Mouse (Mus musculus): ENCODE measurements around the gene Tomt. TPM values are rescaled to one million over a fixed set of nuclear protein-coding genes. Genes with fewer than 3 reads are reported as not detected.
"Not testable (repeated sequence)": the region's sequence is repeated elsewhere in the genome, so short reads cannot be mapped to it uniquely, and the experiment has no call there.

Tomt gene
- polyA plus RNA-seq (2014; fragmentation: Nextera tagmentation; extraction: Ambion mirVana): 0.18 and 0.36 TPM in 2 replicates

GRCm38 (mm10) chr7:101906287-101906681 lies at the start of gene Tomt:
Tomt (minus strand) TSS chr7:101906359.
- ATAC-seq: no peak

GRCm38 (mm10) chr7:101955862-101956261 lies 49.7 kb upstream of the Tomt start:
- Histone ChIP-seq H3K27me3 (replicated peaks; ENCODE audit: control insufficient read depth, insufficient read depth, low read length) (no peaks in the 10 kb centered on the region), H3K4me3 (ENCODE audit: low read depth, low read length) (no peak overlapping the region), H3K36me3 (ENCODE audit: control insufficient read depth, insufficient read depth, low read length) (no peaks in the 10 kb centered on the region), H3K9ac (ENCODE audit: low read length) (no peak overlapping the region), H3K4me2 (ENCODE audit: low read length) (no peak overlapping the region), H3K27ac (ENCODE audit: low read depth, low read length) (no peak overlapping the region), H3K9me3 (replicated peaks; ENCODE audit: control insufficient read depth, low read length) (no peaks in the 10 kb centered on the region), H3K4me1 (ENCODE audit: control insufficient read depth, insufficient read depth, low read length) (no peaks in the 10 kb centered on the region)
- ATAC-seq: no peak
- DNase-seq (ENCODE audit: low spot score): no peak
- WGBS: 59% methylated on average over 4 of the region's 4 CpGs

More at GRCm38 (mm10) chr7:101906287-101906681, at the start of gene Tomt:
- H3K4me2 ChIP-seq (ENCODE audit: low read length): peak within 1 kb of the TSS; percentile 80
- peaks cover 17% of the 10 kb centered on the region for H3K36me3 ChIP-seq (ENCODE audit: control insufficient read depth, insufficient read depth, low read length)
- H3K9ac ChIP-seq (ENCODE audit: low read length): peak within 1 kb of the TSS; percentile 90
- 24% methylated on average over 11 of the region's 11 CpGs for WGBS
- peaks cover 10% of the 10 kb centered on the region for H3K4me1 ChIP-seq (ENCODE audit: control insufficient read depth, insufficient read depth, low read length)
- no peak for DNase-seq (ENCODE audit: low spot score)
- peak within 1 kb of the TSS; percentile 95 for H3K27ac ChIP-seq (ENCODE audit: low read depth, low read length)
- no peaks in the 10 kb centered on the region for H3K27me3 ChIP-seq (replicated peaks; ENCODE audit: control insufficient read depth, insufficient read depth, low read length)
- peak within 1 kb of the TSS; percentile 67 for H3K4me3 ChIP-seq (ENCODE audit: low read depth, low read length)
- no peaks in the 10 kb centered on the region for H3K9me3 ChIP-seq (replicated peaks; ENCODE audit: control insufficient read depth, low read length)

GRCm38 (mm10) chr7:101955276-101955675 lies 49.1 kb upstream of the Tomt start:
- 85% methylated on average over 2 of the region's 2 CpGs for WGBS
- Histone ChIP-seq H3K4me1 (ENCODE audit: control insufficient read depth, insufficient read depth, low read length) (no peaks in the 10 kb centered on the region), H3K27me3 (replicated peaks; ENCODE audit: control insufficient read depth, insufficient read depth, low read length) (no peaks in the 10 kb centered on the region), H3K9me3 (replicated peaks; ENCODE audit: control insufficient read depth, low read length) (no peaks in the 10 kb centered on the region), H3K36me3 (ENCODE audit: control insufficient read depth, insufficient read depth, low read length) (no peaks in the 10 kb centered on the region), H3K9ac (ENCODE audit: low read length) (no peak overlapping the region), H3K4me3 (ENCODE audit: low read depth, low read length) (no peak overlapping the region), H3K27ac (ENCODE audit: low read depth, low read length) (no peak overlapping the region), H3K4me2 (ENCODE audit: low read length) (no peak overlapping the region)
- no peak for ATAC-seq
- no peak for DNase-seq (ENCODE audit: low spot score)

GRCm38 (mm10) chr7:101954163-101954562 lies 48.0 kb upstream of the Tomt start:
- 97% methylated on average over 2 of the region's 2 CpGs for WGBS
- Histone ChIP-seq H3K27ac (ENCODE audit: low read depth, low read length) (no peak overlapping the region), H3K9me3 (replicated peaks; ENCODE audit: control insufficient read depth, low read length) (no peaks in the 10 kb centered on the region), H3K27me3 (replicated peaks; ENCODE audit: control insufficient read depth, insufficient read depth, low read length) (no peaks in the 10 kb centered on the region), H3K4me3 (ENCODE audit: low read depth, low read length) (no peak overlapping the region), H3K4me1 (ENCODE audit: control insufficient read depth, insufficient read depth, low read length) (no peaks in the 10 kb centered on the region), H3K4me2 (ENCODE audit: low read length) (no peak overlapping the region), H3K9ac (ENCODE audit: low read length) (no peak overlapping the region), H3K36me3 (ENCODE audit: control insufficient read depth, insufficient read depth, low read length) (no peaks in the 10 kb centered on the region)
- DNase-seq (ENCODE audit: low spot score) (no peak), ATAC-seq (no peak)

- WGBS: 72% methylated on average over 2 of the region's 2 CpGs
- H3K27me3 ChIP-seq (replicated peaks; ENCODE audit: control insufficient read depth, insufficient read depth, low read length): no peaks in the 10 kb centered on the region
- H3K27ac ChIP-seq (ENCODE audit: low read depth, low read length): no peak overlapping the region
- no peak for DNase-seq (ENCODE audit: low spot score)
- no peaks in the 10 kb centered on the region for H3K36me3 ChIP-seq (ENCODE audit: control insufficient read depth, insufficient read depth, low read length)
- H3K4me3 ChIP-seq (ENCODE audit: low read depth, low read length): no peak overlapping the region
- H3K9me3 ChIP-seq (replicated peaks; ENCODE audit: control insufficient read depth, low read length): no peaks in the 10 kb centered on the region
- ATAC-seq: no peak
- no peaks in the 10 kb centered on the region for H3K4me1 ChIP-seq (ENCODE audit: control insufficient read depth, insufficient read depth, low read length)
- no peak overlapping the region for H3K9ac ChIP-seq (ENCODE audit: low read length)
- no peak overlapping the region for H3K4me2 ChIP-seq (ENCODE audit: low read length)
These were observed 45.9 kb upstream of the Tomt start for GRCm38 (mm10) chr7:101952098-101952497.

GRCm38 (mm10) chr7:101951648-101952047 lies 45.5 kb upstream of the Tomt start:
- no peaks in the 10 kb centered on the region for H3K27me3 ChIP-seq (replicated peaks; ENCODE audit: control insufficient read depth, insufficient read depth, low read length)
- no peak overlapping the region for H3K9ac ChIP-seq (ENCODE audit: low read length)
- no peaks in the 10 kb centered on the region for H3K4me1 ChIP-seq (ENCODE audit: control insufficient read depth, insufficient read depth, low read length)
- H3K4me3 ChIP-seq (ENCODE audit: low read depth, low read length): no peak overlapping the region
- no peak overlapping the region for H3K4me2 ChIP-seq (ENCODE audit: low read length)
- 93% methylated on average over 1 of the region's 1 CpGs for WGBS
- H3K9me3 ChIP-seq (replicated peaks; ENCODE audit: control insufficient read depth, low read length): no peaks in the 10 kb centered on the region
- ATAC-seq: no peak
- H3K36me3 ChIP-seq (ENCODE audit: control insufficient read depth, insufficient read depth, low read length): no peaks in the 10 kb centered on the region
- H3K27ac ChIP-seq (ENCODE audit: low read depth, low read length): no peak overlapping the region
- no peak for DNase-seq (ENCODE audit: low spot score)

- H3K9me3 ChIP-seq (replicated peaks; ENCODE audit: control insufficient read depth, low read length); ATAC-seq; H3K4me2 ChIP-seq (ENCODE audit: low read length); H3K4me3 ChIP-seq (ENCODE audit: low read depth, low read length); H3K9ac ChIP-seq (ENCODE audit: low read length); DNase-seq (ENCODE audit: low spot score); H3K27me3 ChIP-seq (replicated peaks; ENCODE audit: control insufficient read depth, insufficient read depth, low read length); H3K27ac ChIP-seq (ENCODE audit: low read depth, low read length); H3K4me1 ChIP-seq (ENCODE audit: control insufficient read depth, insufficient read depth, low read length); H3K36me3 ChIP-seq (ENCODE audit: control insufficient read depth, insufficient read depth, low read length): not testable (repeated sequence)
- 87% methylated on average over 5 of the region's 5 CpGs for WGBS
These were observed 42.8 kb upstream of the Tomt start for GRCm38 (mm10) chr7:101949008-101949407.

GRCm38 (mm10) chr7:101939758-101940157 lies 33.6 kb upstream of the Tomt start:
- peaks cover 9% of the 10 kb centered on the region; the same call in 1 of the 2 replicates for H3K4me1 ChIP-seq (ENCODE audit: control insufficient read depth, insufficient read depth, low read length)
- no peaks in the 10 kb centered on the region for H3K27me3 ChIP-seq (replicated peaks; ENCODE audit: control insufficient read depth, insufficient read depth, low read length)
- H3K36me3 ChIP-seq (ENCODE audit: control insufficient read depth, insufficient read depth, low read length): peaks cover 3% of the 10 kb centered on the region; the same call in 1 of the 2 replicates
- H3K9ac ChIP-seq (ENCODE audit: low read length): no peak overlapping the region
- no peak overlapping the region for H3K4me3 ChIP-seq (ENCODE audit: low read depth, low read length)
- no peak overlapping the region for H3K4me2 ChIP-seq (ENCODE audit: low read length)
- DNase-seq (ENCODE audit: low spot score) (no peak), ATAC-seq (no peak)
- H3K9me3 ChIP-seq (replicated peaks; ENCODE audit: control insufficient read depth, low read length): no peaks in the 10 kb centered on the region
- no peak overlapping the region for H3K27ac ChIP-seq (ENCODE audit: low read depth, low read length)
- 96% methylated on average over 4 of the region's 4 CpGs for WGBS

GRCm38 (mm10) chr7:101938348-101938747 lies 32.2 kb upstream of the Tomt start:
- Histone ChIP-seq H3K9me3 (replicated peaks; ENCODE audit: control insufficient read depth, low read length) (no peaks in the 10 kb centered on the region), H3K4me1 (ENCODE audit: control insufficient read depth, insufficient read depth, low read length) (peaks cover 11% of the 10 kb centered on the region; the same call in 1 of the 2 replicates), H3K27ac (ENCODE audit: low read depth, low read length) (no peak overlapping the region), H3K4me2 (ENCODE audit: low read length) (no peak overlapping the region), H3K36me3 (ENCODE audit: control insufficient read depth, insufficient read depth, low read length) (peaks cover 3% of the 10 kb centered on the region; the same call in 1 of the 2 replicates), H3K4me3 (ENCODE audit: low read depth, low read length) (no peak overlapping the region), H3K27me3 (replicated peaks; ENCODE audit: control insufficient read depth, insufficient read depth, low read length) (no peaks in the 10 kb centered on the region), H3K9ac (ENCODE audit: low read length) (no peak overlapping the region)
- no peak for DNase-seq (ENCODE audit: low spot score)
- 77% methylated on average over 2 of the region's 2 CpGs for WGBS
- ATAC-seq: no peak
